Mouse (Mus musculus) cerebellum, postnatal 14 days (tissue): Measurements from ENCODE around the gene 4930524J08Rik.
A peak's percentile ranks its signal among the peaks of the same experiment; 100 is the strongest.

Source experiments
- DNase-seq, 2 experiments: peaks; one replicate each; pipeline ENCODE4 v3.0.0; 2021; ENCODE audit warnings: mixed read lengths in 2 of 2

The 4930524J08Rik gene

GRCm38 (mm10) chr5:99978699-99979442 lies at the start of gene 4930524J08Rik, which contains the start of gene Hnrnpd:
TSS of gene 4930524J08Rik (plus strand) at chr5:99979061.
TSS of gene Hnrnpd (minus strand) at chr5:99978938.
- DNase-seq, result peak; percentile 95 to 96

GRCm38 (mm10) chr5:99931910-99932309 lies 47.0 kb upstream of the 4930524J08Rik start:
- no peak for DNase-seq

GRCm38 (mm10) chr5:99939440-99939839 lies 39.4 kb upstream of the 4930524J08Rik start:
- no peak for DNase-seq

GRCm38 (mm10) chr5:99941273-99941672 lies 37.6 kb upstream of the 4930524J08Rik start:
- DNase-seq, result no peak

- no peak for DNase-seq
These were observed 36.9 kb upstream of the 4930524J08Rik start for GRCm38 (mm10) chr5:99941776-99942502.

- no peak for DNase-seq
These were observed 26.3 kb upstream of the 4930524J08Rik start for GRCm38 (mm10) chr5:99952513-99952912.

- DNase-seq, result no peak
These were observed 25.0 kb upstream of the 4930524J08Rik start for GRCm38 (mm10) chr5:99953883-99954282.

GRCm38 (mm10) chr5:99958666-99959065 lies 20.2 kb upstream of the 4930524J08Rik start:
- DNase-seq, result no peak

GRCm38 (mm10) chr5:99959236-99959936 lies 19.5 kb upstream of the 4930524J08Rik start:
- DNase-seq, result no peak

GRCm38 (mm10) chr5:99959960-99960359 lies 18.9 kb upstream of the 4930524J08Rik start:
- DNase-seq, result no peak

GRCm38 (mm10) chr5:99973941-99974340 lies 4.9 kb upstream of the 4930524J08Rik start:
- DNase-seq, result no peak

- no peak for DNase-seq
These were observed 3.8 kb upstream of the 4930524J08Rik start for GRCm38 (mm10) chr5:99975061-99975460.

- no peak for DNase-seq
These were observed 3.1 kb upstream of the 4930524J08Rik start for GRCm38 (mm10) chr5:99975776-99976175.

GRCm38 (mm10) chr5:99976334-99976955 lies 2.4 kb upstream of the 4930524J08Rik start:
- no peak for DNase-seq

- peak; percentile 81 to 87 for DNase-seq
These were observed 1.2 kb upstream of the 4930524J08Rik start for GRCm38 (mm10) chr5:99977516-99978301.

- no peak for DNase-seq
These were observed 4.7 kb downstream of the 4930524J08Rik start for GRCm38 (mm10) chr5:99983452-99984061.

GRCm38 (mm10) chr5:99994166-99994565 lies 15.3 kb downstream of the 4930524J08Rik start:
- no peak for DNase-seq

GRCm38 (mm10) chr5:99994680-99995079 lies 15.8 kb downstream of the 4930524J08Rik start:
- DNase-seq, result no peak

- no peak for DNase-seq
These were observed 21.2 kb downstream of the 4930524J08Rik start for GRCm38 (mm10) chr5:100000048-100000447.

GRCm38 (mm10) chr5:100000500-100000899 lies 21.6 kb downstream of the 4930524J08Rik start:
- no peak for DNase-seq

- no peak for DNase-seq
These were observed 25.0 kb downstream of the 4930524J08Rik start for GRCm38 (mm10) chr5:100003895-100004294.

GRCm38 (mm10) chr5:100005431-100005830 lies 26.6 kb downstream of the 4930524J08Rik start:
- DNase-seq, result no peak
